Mouse (Mus musculus): ENCODE results near the gene Vtn. TPM values are rescaled to one million over a fixed set of nuclear protein-coding genes. Genes with fewer than 3 reads are reported as not detected.

Vtn gene
- polyA plus RNA-seq, 1 experiment from 2014 or later = 297 TPM

Other genes starting within 250 kb of the Vtn start
- gene 2610507B11Rik, start 237.3 kb upstream of the Vtn start, polyA plus RNA-seq (2015; fragmentation: Nextera tagmentation; extraction: Ambion mirVana) = 33.6 and 42.8 TPM in 2 replicates
- 0.06 TPM in 1 of 2 replicates, not detected in the other for gene BC030499, start 208.2 kb upstream of the Vtn start, polyA plus RNA-seq (2015; fragmentation: Nextera tagmentation; extraction: Ambion mirVana)
- 30.3 and 32.6 TPM in 2 replicates for gene Spag5, start 197.6 kb upstream of the Vtn start, polyA plus RNA-seq (2015; fragmentation: Nextera tagmentation; extraction: Ambion mirVana)
- gene Aldoc, start 176.1 kb upstream of the Vtn start, polyA plus RNA-seq (2015; fragmentation: Nextera tagmentation; extraction: Ambion mirVana) = 4.9 and 5.2 TPM in 2 replicates
- gene Pigs, start 170.7 kb upstream of the Vtn start, polyA plus RNA-seq (2015; fragmentation: Nextera tagmentation; extraction: Ambion mirVana) = 32.3 and 37.1 TPM in 2 replicates
- 27.4 and 28.0 TPM in 2 replicates for gene Unc119, start 155.6 kb upstream of the Vtn start, polyA plus RNA-seq (2015; fragmentation: Nextera tagmentation; extraction: Ambion mirVana)
- gene Foxn1, start 112.5 kb upstream of the Vtn start, polyA plus RNA-seq (2015; fragmentation: Nextera tagmentation; extraction: Ambion mirVana) = not detected in 2 replicates
- gene Slc13a2, start 76.9 kb upstream of the Vtn start, polyA plus RNA-seq (2015; fragmentation: Nextera tagmentation; extraction: Ambion mirVana) = 0.07 TPM in 1 of 2 replicates, not detected in the other
- gene Slc46a1, start 33.4 kb upstream of the Vtn start, polyA plus RNA-seq (2015; fragmentation: Nextera tagmentation; extraction: Ambion mirVana) = 6.1 and 6.5 TPM in 2 replicates
- gene Sarm1, start 1.3 kb upstream of the Vtn start, polyA plus RNA-seq (2015; fragmentation: Nextera tagmentation; extraction: Ambion mirVana) = 0.16 and 0.29 TPM in 2 replicates
- gene Sebox, start 4.4 kb downstream of the Vtn start, polyA plus RNA-seq (2015; fragmentation: Nextera tagmentation; extraction: Ambion mirVana) = 0.09 and 0.24 TPM in 2 replicates
- gene Tmem199, start 13.1 kb downstream of the Vtn start, polyA plus RNA-seq (2015; fragmentation: Nextera tagmentation; extraction: Ambion mirVana) = 30.1 and 31.9 TPM in 2 replicates
- gene Poldip2, start 13.1 kb downstream of the Vtn start, polyA plus RNA-seq (2015; fragmentation: Nextera tagmentation; extraction: Ambion mirVana) = 78.1 and 82.4 TPM in 2 replicates
- gene Tnfaip1, start 37.2 kb downstream of the Vtn start, polyA plus RNA-seq (2015; fragmentation: Nextera tagmentation; extraction: Ambion mirVana) = 15.6 and 16.4 TPM in 2 replicates
- gene Ift20, start 37.3 kb downstream of the Vtn start, polyA plus RNA-seq (2015; fragmentation: Nextera tagmentation; extraction: Ambion mirVana) = 83.1 and 88.6 TPM in 2 replicates
- 110 and 122 TPM in 2 replicates for gene Tmem97, start 51.7 kb downstream of the Vtn start, polyA plus RNA-seq (2015; fragmentation: Nextera tagmentation; extraction: Ambion mirVana)
- gene Nlk, start 198.3 kb downstream of the Vtn start, polyA plus RNA-seq (2015; fragmentation: Nextera tagmentation; extraction: Ambion mirVana) = 6.4 and 6.5 TPM in 2 replicates